Mouse (Mus musculus) kidney, postnatal 36 days (tissue): ENCODE measurements around the gene Iqcf6.
A peak's percentile ranks its signal among the peaks of the same experiment; 100 is the strongest.

Experiments used
- DNase-seq, 2 experiments: peaks; one replicate each; pipeline ENCODE4 v3.0.0; 2021 to 2022; ENCODE audit warnings: mixed read lengths in 2 of 2

Gene Iqcf6

GRCm38 (mm10) chr9:106657592-106657991 lies 31.2 kb downstream of the Iqcf6 start:
- no peak for DNase-seq

GRCm38 (mm10) chr9:106659441-106659840 lies 33.1 kb downstream of the Iqcf6 start:
- no peak for DNase-seq

GRCm38 (mm10) chr9:106659935-106660334 lies 33.6 kb downstream of the Iqcf6 start:
- no peak for DNase-seq

GRCm38 (mm10) chr9:106663200-106663599 lies 36.8 kb downstream of the Iqcf6 start:
- DNase-seq, result no peak

- DNase-seq, result no peak
Measured at GRCm38 (mm10) chr9:106664433-106664832, 38.1 kb downstream of the Iqcf6 start.

GRCm38 (mm10) chr9:106664856-106665255 lies 38.5 kb downstream of the Iqcf6 start:
- DNase-seq, result no peak

- DNase-seq, result no peak
Measured at GRCm38 (mm10) chr9:106673860-106674259, 47.5 kb downstream of the Iqcf6 start.

GRCm38 (mm10) chr9:106675480-106675879 lies 49.1 kb downstream of the Iqcf6 start:
- peak; percentile 84 to 90 for DNase-seq

- no peak for DNase-seq
Measured at GRCm38 (mm10) chr9:106675965-106676364, 49.6 kb downstream of the Iqcf6 start.

GRCm38 (mm10) chr9:106676571-106676970 lies 50.2 kb downstream of the Iqcf6 start:
- no peak for DNase-seq
